Mouse (Mus musculus): ENCODE results near the gene Arhgap10. TPM values are rescaled to one million over a fixed set of nuclear protein-coding genes. Genes with fewer than 3 reads are reported as not detected.

The Arhgap10 gene
- total and polyA plus RNA-seq, 2 experiments from 2014 or later = 2.3 to 5.4 TPM

GRCm38 (mm10) chr8:77433221-77433620 is 84.5 kb downstream of the Arhgap10 start:
- Histone ChIP-seq H3K36me3 (ENCODE audit: insufficient read depth, low read length) (no peaks in the 10 kb centered on the region), H3K4me3 (ENCODE audit: low read depth, low read length) (no peak overlapping the region), H3K27ac (ENCODE audit: low read depth, low read length) (no peak overlapping the region), H3K9me3 (ENCODE audit: low read length) (no peaks in the 10 kb centered on the region), H3K4me2 (ENCODE audit: low read depth, low read length, poor library complexity, severe bottlenecking) (no peak overlapping the region), H3K4me1 (ENCODE audit: insufficient read depth, low read length) (no peaks in the 10 kb centered on the region), H3K27me3 (ENCODE audit: insufficient read depth, low read length) (no peaks in the 10 kb centered on the region), H3K9ac (replicated peaks; ENCODE audit: low read length, poor library complexity, severe bottlenecking) (no peak overlapping the region)
- WGBS = 20% methylated on average over 4 of the region's 4 CpGs
- no peak for DNase-seq (ENCODE audit: low spot score)
- TF ChIP-seq CTCF (IDR thresholded peaks at IDR 0.05) = no peak
- ATAC-seq (ENCODE audit: low FRiP score) = no peak; the same call in 1 of the 2 replicates

DNA sequence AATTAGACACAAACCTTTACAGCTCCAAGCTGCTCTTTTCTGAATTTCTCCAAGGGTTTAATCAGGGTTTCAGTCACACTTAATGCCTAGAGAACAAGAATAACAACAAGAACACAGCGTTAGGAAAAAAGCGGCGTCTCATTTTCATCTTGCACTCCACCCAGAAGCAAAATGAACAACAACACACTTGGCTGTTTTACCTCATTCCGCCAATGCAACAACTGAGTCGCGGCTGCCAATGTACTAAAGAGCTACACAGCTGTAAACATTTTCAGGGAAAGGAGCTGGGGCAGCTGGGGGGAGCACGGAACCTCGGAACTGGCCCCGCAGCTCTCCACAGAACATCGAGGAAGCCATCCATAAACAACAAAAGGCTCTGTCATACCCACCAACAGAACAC is 85.0 kb downstream of the Arhgap10 start:
- Histone ChIP-seq H3K9ac (replicated peaks; ENCODE audit: low read length, poor library complexity, severe bottlenecking) (no peak overlapping the region), H3K4me3 (ENCODE audit: low read depth, low read length) (no peak overlapping the region), H3K4me1 (ENCODE audit: insufficient read depth, low read length) (no peaks in the 10 kb centered on the region), H3K27ac (ENCODE audit: low read depth, low read length) (no peak overlapping the region), H3K36me3 (ENCODE audit: insufficient read depth, low read length) (no peaks in the 10 kb centered on the region), H3K4me2 (ENCODE audit: low read depth, low read length, poor library complexity, severe bottlenecking) (no peak overlapping the region), H3K9me3 (ENCODE audit: low read length) (no peaks in the 10 kb centered on the region), H3K27me3 (ENCODE audit: insufficient read depth, low read length) (no peaks in the 10 kb centered on the region)
- WGBS = 38% methylated on average over 10 of the region's 10 CpGs
- DNase-seq (ENCODE audit: low spot score) (no peak), ATAC-seq (ENCODE audit: low FRiP score) (no peak)
- TF ChIP-seq CTCF (IDR thresholded peaks at IDR 0.05) = no peak

DNA sequence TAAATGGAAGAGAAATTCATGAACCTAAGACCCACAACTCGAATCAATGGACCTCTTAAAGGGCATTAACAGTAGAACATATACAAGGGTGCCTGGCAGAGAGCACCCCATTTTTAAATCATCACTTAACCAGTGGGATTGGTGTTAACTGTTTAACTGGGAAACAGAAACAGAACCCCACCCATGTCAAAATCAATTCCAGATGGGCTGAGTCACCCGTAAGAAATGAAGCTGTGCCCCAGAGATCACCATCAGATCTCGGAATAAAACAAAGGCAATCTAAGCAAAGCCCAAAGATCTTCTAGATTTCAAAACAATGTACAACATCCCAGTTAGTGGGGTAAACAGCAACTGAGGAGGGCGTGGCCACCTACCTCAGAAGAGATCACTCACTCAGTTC is 89.3 kb downstream of the Arhgap10 start:
- 87% methylated on average over 4 of the region's 4 CpGs for WGBS
- Histone ChIP-seq H3K27me3 (ENCODE audit: insufficient read depth, low read length) (no peaks in the 10 kb centered on the region), H3K36me3 (ENCODE audit: insufficient read depth, low read length) (no peaks in the 10 kb centered on the region), H3K4me2 (ENCODE audit: low read depth, low read length, poor library complexity, severe bottlenecking) (no peak overlapping the region), H3K9ac (replicated peaks; ENCODE audit: low read length, poor library complexity, severe bottlenecking) (no peak overlapping the region), H3K9me3 (ENCODE audit: low read length) (no peaks in the 10 kb centered on the region), H3K27ac (ENCODE audit: low read depth, low read length) (no peak overlapping the region), H3K4me3 (ENCODE audit: low read depth, low read length) (no peak overlapping the region), H3K4me1 (ENCODE audit: insufficient read depth, low read length) (no peaks in the 10 kb centered on the region)
- no peak for ATAC-seq (ENCODE audit: low FRiP score)
- no peak for TF ChIP-seq CTCF (IDR thresholded peaks at IDR 0.05)
- DNase-seq (ENCODE audit: low spot score) = no peak

- Histone ChIP-seq H3K9ac (replicated peaks; ENCODE audit: low read length, poor library complexity, severe bottlenecking) (no peak overlapping the region), H3K4me2 (ENCODE audit: low read depth, low read length, poor library complexity, severe bottlenecking) (no peak overlapping the region), H3K27me3 (ENCODE audit: insufficient read depth, low read length) (no peaks in the 10 kb centered on the region), H3K4me1 (ENCODE audit: insufficient read depth, low read length) (no peaks in the 10 kb centered on the region), H3K9me3 (ENCODE audit: low read length) (no peaks in the 10 kb centered on the region), H3K4me3 (ENCODE audit: low read depth, low read length) (no peak overlapping the region), H3K36me3 (ENCODE audit: insufficient read depth, low read length) (no peaks in the 10 kb centered on the region), H3K27ac (ENCODE audit: low read depth, low read length) (no peak overlapping the region)
- no peak for TF ChIP-seq CTCF (IDR thresholded peaks at IDR 0.05)
- DNase-seq (ENCODE audit: low spot score) (no peak), ATAC-seq (ENCODE audit: low FRiP score) (no peak)
- WGBS = 75% methylated on average over 6 of the region's 6 CpGs
Observed at GRCm38 (mm10) chr8:77428015-77428414, 89.7 kb downstream of the Arhgap10 start.

- ATAC-seq (ENCODE audit: low FRiP score) (no peak), DNase-seq (ENCODE audit: low spot score) (no peak)
- no peak overlapping the region for H3K4me2 ChIP-seq (ENCODE audit: low read depth, low read length, poor library complexity, severe bottlenecking)
- no peaks in the 10 kb centered on the region for H3K36me3 ChIP-seq (ENCODE audit: insufficient read depth, low read length)
- no peaks in the 10 kb centered on the region for H3K4me1 ChIP-seq (ENCODE audit: insufficient read depth, low read length)
- no peak overlapping the region for H3K27ac ChIP-seq (ENCODE audit: low read depth, low read length)
- no peak overlapping the region for H3K9ac ChIP-seq (replicated peaks; ENCODE audit: low read length, poor library complexity, severe bottlenecking)
- WGBS = 78% methylated on average over 9 of the region's 9 CpGs
- no peaks in the 10 kb centered on the region for H3K9me3 ChIP-seq (ENCODE audit: low read length)
- no peak for TF ChIP-seq CTCF (IDR thresholded peaks at IDR 0.05)
- H3K4me3 ChIP-seq (ENCODE audit: low read depth, low read length) = no peak overlapping the region
- H3K27me3 ChIP-seq (ENCODE audit: insufficient read depth, low read length) = no peaks in the 10 kb centered on the region
Observed at GRCm38 (mm10) chr8:77427438-77427837, 90.3 kb downstream of the Arhgap10 start.

GRCm38 (mm10) chr8:77423850-77424249 is 93.9 kb downstream of the Arhgap10 start:
- Histone ChIP-seq H3K27me3 (ENCODE audit: insufficient read depth, low read length) (no peaks in the 10 kb centered on the region), H3K4me3 (ENCODE audit: low read depth, low read length) (no peak overlapping the region), H3K9ac (replicated peaks; ENCODE audit: low read length, poor library complexity, severe bottlenecking) (no peak overlapping the region), H3K4me2 (ENCODE audit: low read depth, low read length, poor library complexity, severe bottlenecking) (no peak overlapping the region), H3K36me3 (ENCODE audit: insufficient read depth, low read length) (no peaks in the 10 kb centered on the region), H3K4me1 (ENCODE audit: insufficient read depth, low read length) (no peaks in the 10 kb centered on the region), H3K27ac (ENCODE audit: low read depth, low read length) (no peak overlapping the region), H3K9me3 (ENCODE audit: low read length) (no peaks in the 10 kb centered on the region)
- no peak for TF ChIP-seq CTCF (IDR thresholded peaks at IDR 0.05)
- WGBS = 83% methylated on average over 4 of the region's 6 CpGs
- no peak for DNase-seq (ENCODE audit: low spot score)
- no peak; the same call in 1 of the 2 replicates for ATAC-seq (ENCODE audit: low FRiP score)
